Mouse (Mus musculus): ENCODE measurements around the gene Lkaaear1.

The Lkaaear1 gene

GRCm38 (mm10) chr2:181653523-181653922 lies 44.7 kb downstream of the Lkaaear1 start:
- no peak for DNase-seq (ENCODE audit: low spot score in 2 of 2)

GRCm38 (mm10) chr2:181653065-181653464 lies 45.2 kb downstream of the Lkaaear1 start:
- DNase-seq (ENCODE audit: low spot score in 2 of 2) = no peak

- DNase-seq (ENCODE audit: low spot score in 2 of 2) = no peak
Observed at GRCm38 (mm10) chr2:181648926-181649325, 49.3 kb downstream of the Lkaaear1 start.

Data from thymus, postnatal 10 days (tissue).